Mouse (Mus musculus) intestine, postnatal 0 days (tissue): Measurements from ENCODE around the gene Tet3. TPM values are rescaled to one million over a fixed set of nuclear protein-coding genes. Genes with fewer than 3 reads are reported as not detected.

Source experiments
- ATAC-seq: fragments of 200-750 bp; cut with Nextera tagmentation; 2 replicates; pipeline ENCODE4 v1.8.0; 2017; ENCODE audit warnings: mild to moderate bottlenecking, moderate TSS enrichment, moderate library complexity
- H3K27ac ChIP-seq: fragments of 300-500 bp; sonication (generic); 2 replicates; pipeline ENCODE4 v1.5.1; 2014; ENCODE audit warnings: mild to moderate bottlenecking, low read depth, low read length, moderate library complexity
- H3K27me3 ChIP-seq: fragments of 300-500 bp; sonication (generic); replicated peaks from 2 replicates; pipeline ENCODE4 v1.6.1; 2014; ENCODE audit warnings: low read length, mixed read lengths; ENCODE audit not compliant: control insufficient read depth, insufficient read depth
- H3K36me3 ChIP-seq: fragments of 300-500 bp; sonication (generic); 2 replicates; pipeline ENCODE4 v1.6.1; 2014; ENCODE audit warnings: mild to moderate bottlenecking, moderate library complexity; ENCODE audit not compliant: control insufficient read depth, insufficient read depth
- H3K4me1 ChIP-seq: fragments of 300-500 bp; sonication (generic); replicated peaks from 2 replicates; pipeline ENCODE4 v1.6.1; 2014; ENCODE audit warnings: antibody characterized with exemption, low read length, mixed read lengths; ENCODE audit not compliant: control insufficient read depth, insufficient read depth
- H3K4me2 ChIP-seq: fragments of 300-500 bp; sonication (generic); replicated peaks from 2 replicates; pipeline ENCODE4 v1.6.1; 2014; ENCODE audit warnings: low read depth, mild to moderate bottlenecking, moderate library complexity
- H3K4me3 ChIP-seq: fragments of 300-500 bp; sonication (generic); 2 replicates; pipeline ENCODE4 v1.5.1; 2014; ENCODE audit warnings: low read depth, low read length
- H3K9ac ChIP-seq: fragments of 300-500 bp; sonication (generic); 2 replicates; pipeline ENCODE4 v1.6.1; 2014; ENCODE audit warnings: mild to moderate bottlenecking, low read depth, low read length
- H3K9me3 ChIP-seq: fragments of 300-500 bp; sonication (generic); 2 replicates; pipeline ENCODE4 v1.6.1; 2016; ENCODE audit warnings: mixed run types; ENCODE audit not compliant: control insufficient read depth
- CTCF ChIP-seq: sonication (generic); IDR thresholded peaks from 2 replicates; pipeline ENCODE4 v1.5.1; 2016; ENCODE audit warnings: low read depth, mild to moderate bottlenecking, control low read depth, antibody characterized with exemption, moderate library complexity
- WGBS: fragments of 180-500 bp; shearing (Covaris S2); extraction: QIAGEN DNeasy Blood & Tissue Kit; methylation state at CpG from one replicate; pipeline ENCODE4 v1.1.7; 2014; 5-methylcytosine and 5-hydroxymethylcytosine counted together
- polyA plus RNA-seq: library from polyadenylated mRNA; unstranded; fragments of >200 nt; fragmentation: Nextera tagmentation; extraction: Ambion mirVana; gene quantifications from 2 replicates; pipeline ENCODE4 v1.2.1, GENCODE M21; 2015

Tet3 gene
- polyA plus RNA-seq, 1 experiment from 2014 or later = 28.1 TPM

GRCm38 (mm10) chr6:83415356-83415940 is 43.4 kb downstream of the Tet3 start:
- no peaks in the 10 kb centered on the region; the same call in 1 of the 2 replicates for H3K36me3 ChIP-seq
- peaks cover 36% of the 10 kb centered on the region for H3K4me1 ChIP-seq
- 38% methylated on average over 12 of the region's 12 CpGs for WGBS
- 0 out of 2 replicates have a peak, but pooled peaks have one; percentile 4 for TF ChIP-seq CTCF
- H3K4me2 ChIP-seq = no peak overlapping the region
- no peak overlapping the region for H3K9ac ChIP-seq
- no peaks in the 10 kb centered on the region for H3K9me3 ChIP-seq
- H3K27me3 ChIP-seq = no peaks in the 10 kb centered on the region
- peak; percentile 87 for ATAC-seq
- H3K27ac ChIP-seq = peak overlapping the region; percentile 69
- H3K4me3 ChIP-seq = no peak overlapping the region

GRCm38 (mm10) chr6:83414601-83415355 is 44.1 kb downstream of the Tet3 start:
- TF ChIP-seq CTCF = no peak
- H3K27ac ChIP-seq = peak overlapping the region; percentile 16; the same call in 1 of the 2 replicates
- H3K9ac ChIP-seq = no peak overlapping the region
- 66% methylated on average over 9 of the region's 9 CpGs for WGBS
- H3K4me1 ChIP-seq = peaks cover 32% of the 10 kb centered on the region
- H3K4me3 ChIP-seq = no peak overlapping the region
- no peak for ATAC-seq
- no peaks in the 10 kb centered on the region for H3K27me3 ChIP-seq
- no peak overlapping the region for H3K4me2 ChIP-seq
- H3K9me3 ChIP-seq = no peaks in the 10 kb centered on the region
- no peaks in the 10 kb centered on the region; the same call in 1 of the 2 replicates for H3K36me3 ChIP-seq

DNA sequence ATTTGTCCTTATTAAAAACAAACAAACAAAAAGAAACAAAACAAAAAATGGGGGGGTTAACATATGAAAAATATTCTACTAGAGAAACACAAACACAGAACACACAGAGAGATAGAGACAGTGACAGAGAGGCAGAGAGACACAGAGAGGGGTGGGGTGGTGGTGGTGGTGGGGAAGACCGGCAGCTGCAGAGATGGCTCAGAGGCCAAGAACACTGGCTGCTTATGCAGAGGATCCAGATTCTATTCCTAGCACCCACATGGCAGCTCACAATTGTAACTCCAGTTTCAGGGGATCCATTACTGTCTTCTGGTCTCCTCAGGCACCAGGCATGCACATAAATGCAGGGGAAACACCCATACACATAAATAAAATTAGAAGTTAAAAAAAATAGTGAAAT is 45.2 kb downstream of the Tet3 start:
- peak overlapping the region; percentile 15; the same call in 1 of the 2 replicates for H3K27ac ChIP-seq

GRCm38 (mm10) chr6:83412854-83413401 is 46.0 kb downstream of the Tet3 start:
- Histone ChIP-seq H3K27me3 (no peaks in the 10 kb centered on the region), H3K4me1 (peaks cover 23% of the 10 kb centered on the region), H3K9me3 (no peaks in the 10 kb centered on the region), H3K9ac (no peak overlapping the region), H3K36me3 (no peaks in the 10 kb centered on the region; the same call in none of the 2 replicates), H3K4me2 (no peak overlapping the region), H3K27ac (peak overlapping the region; percentile 29; the same call in 1 of the 2 replicates), H3K4me3 (no peak overlapping the region)
- WGBS = 43% methylated on average over 5 of the region's 5 CpGs
- no peak for TF ChIP-seq CTCF
- no peak for ATAC-seq

More for the DNA sequence above, 45.2 kb downstream of the Tet3 start:
- no peak overlapping the region for H3K4me2 ChIP-seq
- no peak for TF ChIP-seq CTCF
- no peak for ATAC-seq
- WGBS = 67% methylated on average over 1 of the region's 1 CpGs
- H3K9me3 ChIP-seq = no peaks in the 10 kb centered on the region
- H3K27me3 ChIP-seq = no peaks in the 10 kb centered on the region
- no peak overlapping the region for H3K4me3 ChIP-seq
- H3K9ac ChIP-seq = no peak overlapping the region
- H3K36me3 ChIP-seq = no peaks in the 10 kb centered on the region; the same call in 1 of the 2 replicates
- peaks cover 30% of the 10 kb centered on the region for H3K4me1 ChIP-seq

DNA sequence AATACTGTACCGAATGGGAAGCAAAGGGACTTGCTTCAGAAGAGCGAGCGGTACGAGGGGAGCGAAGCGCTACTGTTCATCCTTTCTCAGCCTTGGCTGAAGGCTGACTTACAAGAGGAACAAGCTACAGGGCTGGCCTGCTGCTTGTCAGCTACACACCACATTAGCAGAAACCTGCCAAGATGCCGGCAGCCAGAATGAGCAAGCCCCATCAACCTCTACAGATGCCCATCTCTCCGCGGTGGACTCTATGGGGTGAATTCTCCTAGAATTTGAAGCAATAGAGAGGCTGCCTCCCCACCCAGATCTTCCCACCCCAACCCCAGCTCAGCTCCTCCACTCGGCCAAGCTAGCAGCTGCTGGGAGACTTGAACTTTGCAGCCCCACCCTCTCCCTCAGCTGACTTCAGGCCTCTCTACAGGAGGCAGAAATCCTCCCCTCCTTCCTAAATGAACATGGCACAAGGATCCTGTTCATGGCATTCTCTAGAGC is 46.5 kb downstream of the Tet3 start:
- no peak for TF ChIP-seq CTCF
- peaks cover 23% of the 10 kb centered on the region for H3K4me1 ChIP-seq
- 77% methylated on average over 10 of the region's 10 CpGs for WGBS
- no peak overlapping the region for H3K4me2 ChIP-seq
- H3K27me3 ChIP-seq = no peaks in the 10 kb centered on the region
- peaks cover 3% of the 10 kb centered on the region for H3K36me3 ChIP-seq
- no peak overlapping the region for H3K4me3 ChIP-seq
- no peaks in the 10 kb centered on the region for H3K9me3 ChIP-seq
- ATAC-seq = no peak
- H3K9ac ChIP-seq = no peak overlapping the region
- H3K27ac ChIP-seq = peak overlapping the region; percentile 35

DNA sequence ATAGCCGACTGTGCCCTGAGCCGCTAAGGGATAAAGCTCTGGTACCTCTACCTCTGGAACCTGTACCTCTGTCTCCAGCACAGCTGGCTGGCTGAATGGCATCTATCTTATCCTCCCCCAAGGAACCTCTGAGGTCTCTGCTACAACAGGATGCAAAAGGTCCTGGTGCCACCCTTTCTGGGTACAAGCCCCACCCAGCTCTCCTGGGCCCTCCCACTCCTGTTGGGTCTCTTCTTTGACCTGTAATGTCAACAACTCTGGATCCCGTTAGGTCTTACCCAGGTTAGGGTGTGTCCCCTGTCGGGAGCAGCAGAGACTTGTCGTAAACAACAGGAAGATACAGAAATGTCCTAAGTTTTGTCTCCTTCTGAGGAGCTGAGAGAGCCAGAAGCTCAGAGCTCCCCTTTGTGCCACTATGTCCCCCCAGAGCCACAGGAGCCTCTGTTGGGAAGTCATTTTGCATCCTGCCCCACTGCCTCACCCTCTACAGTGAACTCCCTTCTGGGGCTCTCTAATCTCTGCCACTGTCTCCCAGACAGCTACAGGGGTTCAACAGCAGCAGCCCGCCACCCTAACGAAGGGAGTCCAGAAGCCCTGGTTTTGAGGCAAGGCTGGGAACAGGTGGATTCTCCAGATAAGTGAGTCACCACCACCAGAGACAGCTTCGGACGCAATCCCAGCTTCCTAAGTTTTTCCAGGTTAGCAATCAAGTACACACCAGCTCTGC is 47.1 kb downstream of the Tet3 start:
- no peak for ATAC-seq
- Histone ChIP-seq H3K9me3 (no peaks in the 10 kb centered on the region), H3K9ac (no peak overlapping the region), H3K36me3 (peaks cover 3% of the 10 kb centered on the region), H3K4me1 (peaks cover 19% of the 10 kb centered on the region), H3K4me2 (no peak overlapping the region), H3K4me3 (no peak overlapping the region), H3K27me3 (no peaks in the 10 kb centered on the region), H3K27ac (peak overlapping the region; percentile 35; the same call in 1 of the 2 replicates)
- 60% methylated on average over 9 of the region's 9 CpGs for WGBS
- no peak for TF ChIP-seq CTCF
